Mouse (Mus musculus): ENCODE data around the gene Armc5. TPM values are rescaled to one million over a fixed set of nuclear protein-coding genes. Genes with fewer than 3 reads are reported as not detected.

Armc5 gene
- polyA plus RNA-seq, 1 experiment from 2014 or later, result 12.8 TPM

DNA sequence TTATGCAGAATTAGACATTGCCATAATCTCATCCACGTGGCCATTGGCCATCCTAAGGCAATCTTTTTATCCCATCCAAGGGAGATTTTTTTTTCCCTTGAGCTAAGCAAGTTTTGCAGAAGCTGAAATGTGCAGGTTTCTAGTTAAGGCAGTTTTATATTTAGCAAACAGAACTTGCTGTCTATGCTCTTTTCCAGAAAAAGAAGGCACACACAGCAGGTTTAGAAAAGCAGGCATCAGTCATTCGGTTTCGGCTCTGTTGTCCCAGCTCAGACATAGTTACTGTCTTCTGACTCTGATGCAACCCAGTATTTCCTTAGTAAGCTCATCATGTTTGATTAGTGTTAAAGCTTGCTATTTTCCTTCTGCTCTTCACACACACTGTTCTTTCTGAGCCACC is 16.2 kb upstream of the Armc5 start:
- 88% methylated on average over 3 of the region's 3 CpGs for WGBS
- Histone ChIP-seq H3K27me3 (ENCODE audit: control insufficient read depth, insufficient read depth, low read length) (no peaks in the 10 kb centered on the region), H3K4me2 (ENCODE audit: low read depth, low read length) (no peak overlapping the region), H3K36me3 (ENCODE audit: control insufficient read depth, insufficient read depth) (no peaks in the 10 kb centered on the region), H3K9ac (ENCODE audit: low read length) (no peak overlapping the region), H3K27ac (ENCODE audit: low read length) (no peak overlapping the region), H3K4me1 (ENCODE audit: control insufficient read depth, insufficient read depth, low read length) (no peaks in the 10 kb centered on the region), H3K4me3 (ENCODE audit: low read length) (no peak overlapping the region), H3K9me3 (replicated peaks; ENCODE audit: control insufficient read depth, low read length) (no peaks in the 10 kb centered on the region)
- ATAC-seq (replicated peaks; ENCODE audit: extremely low read depth, insufficient read depth, low FRiP score), result no peak

DNA sequence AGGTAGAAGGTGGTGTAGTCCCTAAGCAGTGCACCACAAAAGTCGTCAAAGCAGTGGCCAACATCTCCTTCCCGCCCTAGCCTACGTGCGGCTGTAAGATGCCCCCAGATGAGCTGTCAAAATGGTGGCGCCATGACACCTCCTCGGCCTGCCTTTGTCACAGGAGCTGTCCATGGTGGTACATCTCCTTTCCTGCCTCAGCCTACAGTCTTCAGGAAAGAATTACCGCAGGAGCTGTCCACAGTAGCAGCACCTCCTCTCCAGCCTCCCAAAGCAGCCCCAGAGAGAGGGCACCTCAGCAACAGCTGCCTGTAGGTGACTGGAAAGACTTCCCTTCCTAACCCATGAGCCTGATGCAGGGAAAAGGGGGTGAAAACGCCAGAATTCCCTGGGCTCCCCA is 5.4 kb upstream of the Armc5 start:
- H3K27ac ChIP-seq (ENCODE audit: low read length), result no peak overlapping the region
- WGBS, result 30% methylated on average over 8 of the region's 8 CpGs
- H3K4me3 ChIP-seq (ENCODE audit: low read length), result no peak overlapping the region
- ATAC-seq (replicated peaks; ENCODE audit: extremely low read depth, insufficient read depth, low FRiP score), result no peak; the same call in 1 of the 2 replicates
- no peak overlapping the region for H3K9ac ChIP-seq (ENCODE audit: low read length)
- peaks cover 2% of the 10 kb centered on the region for H3K4me1 ChIP-seq (ENCODE audit: control insufficient read depth, insufficient read depth, low read length)
- H3K27me3 ChIP-seq (ENCODE audit: control insufficient read depth, insufficient read depth, low read length), result no peaks in the 10 kb centered on the region
- H3K4me2 ChIP-seq (ENCODE audit: low read depth, low read length), result no peak overlapping the region
- H3K9me3 ChIP-seq (replicated peaks; ENCODE audit: control insufficient read depth, low read length), result no peaks in the 10 kb centered on the region; the same call in 1 of the 2 replicates
- no peaks in the 10 kb centered on the region for H3K36me3 ChIP-seq (ENCODE audit: control insufficient read depth, insufficient read depth)

DNA sequence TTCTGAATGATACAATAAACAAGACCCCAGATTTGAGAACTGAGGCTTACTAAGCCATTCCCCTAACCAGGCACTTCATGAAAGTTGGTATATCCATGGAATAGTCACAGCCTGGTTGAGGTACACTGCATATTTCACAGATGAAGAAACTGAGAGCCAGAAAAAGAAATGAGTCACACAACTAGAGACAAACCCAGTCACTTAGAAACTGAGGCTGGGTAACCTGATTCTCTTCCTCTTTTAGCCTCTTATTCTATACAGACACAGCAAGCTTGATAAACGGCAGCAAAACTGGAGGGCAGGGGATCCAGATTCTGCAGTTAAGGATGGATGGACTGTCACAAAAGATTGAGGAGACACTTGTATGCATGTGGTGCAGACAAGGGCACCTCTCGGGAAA is 2.3 kb upstream of the Armc5 start:
- 86% methylated on average over 2 of the region's 2 CpGs for WGBS
- ATAC-seq (replicated peaks; ENCODE audit: extremely low read depth, insufficient read depth, low FRiP score), result no peak
- no peaks in the 10 kb centered on the region; the same call in none of the 2 replicates for H3K36me3 ChIP-seq (ENCODE audit: control insufficient read depth, insufficient read depth)
- H3K4me1 ChIP-seq (ENCODE audit: control insufficient read depth, insufficient read depth, low read length), result peaks cover 15% of the 10 kb centered on the region
- no peak overlapping the region for H3K4me2 ChIP-seq (ENCODE audit: low read depth, low read length)
- no peaks in the 10 kb centered on the region for H3K27me3 ChIP-seq (ENCODE audit: control insufficient read depth, insufficient read depth, low read length)
- no peak overlapping the region for H3K9ac ChIP-seq (ENCODE audit: low read length)
- no peak overlapping the region for H3K4me3 ChIP-seq (ENCODE audit: low read length)
- no peak overlapping the region for H3K27ac ChIP-seq (ENCODE audit: low read length)
- H3K9me3 ChIP-seq (replicated peaks; ENCODE audit: control insufficient read depth, low read length), result no peaks in the 10 kb centered on the region; the same call in 1 of the 2 replicates

DNA sequence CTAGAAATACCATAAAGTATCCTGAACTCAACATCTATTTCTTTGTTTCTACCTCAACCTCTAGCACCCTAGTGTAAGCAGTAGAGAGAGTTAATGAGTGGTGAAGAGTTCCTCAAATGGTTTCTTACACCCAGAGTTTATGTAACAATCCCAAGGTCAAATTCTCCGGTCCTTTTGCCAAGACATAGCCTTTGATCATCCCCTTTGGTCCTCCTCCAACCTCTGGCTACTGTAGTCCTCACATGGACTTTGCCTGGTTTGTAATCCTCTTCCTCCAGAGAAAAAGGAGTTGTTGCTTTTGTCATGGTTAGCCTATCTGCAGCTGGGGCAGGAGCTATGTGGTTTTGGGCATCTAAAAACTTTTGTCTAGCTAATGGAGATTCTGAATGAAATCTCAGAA is 1.7 kb upstream of the Armc5 start:
- Histone ChIP-seq H3K27me3 (ENCODE audit: control insufficient read depth, insufficient read depth, low read length) (no peaks in the 10 kb centered on the region), H3K36me3 (ENCODE audit: control insufficient read depth, insufficient read depth) (peaks cover 6% of the 10 kb centered on the region), H3K9ac (ENCODE audit: low read length) (no peak overlapping the region), H3K9me3 (replicated peaks; ENCODE audit: control insufficient read depth, low read length) (no peaks in the 10 kb centered on the region; the same call in 1 of the 2 replicates), H3K4me1 (ENCODE audit: control insufficient read depth, insufficient read depth, low read length) (peaks cover 15% of the 10 kb centered on the region), H3K4me3 (ENCODE audit: low read length) (no peak overlapping the region), H3K4me2 (ENCODE audit: low read depth, low read length) (no peak overlapping the region), H3K27ac (ENCODE audit: low read length) (no peak overlapping the region)
- no peak for ATAC-seq (replicated peaks; ENCODE audit: extremely low read depth, insufficient read depth, low FRiP score)
- WGBS, result 75% methylated on average over 1 of the region's 1 CpGs

DNA sequence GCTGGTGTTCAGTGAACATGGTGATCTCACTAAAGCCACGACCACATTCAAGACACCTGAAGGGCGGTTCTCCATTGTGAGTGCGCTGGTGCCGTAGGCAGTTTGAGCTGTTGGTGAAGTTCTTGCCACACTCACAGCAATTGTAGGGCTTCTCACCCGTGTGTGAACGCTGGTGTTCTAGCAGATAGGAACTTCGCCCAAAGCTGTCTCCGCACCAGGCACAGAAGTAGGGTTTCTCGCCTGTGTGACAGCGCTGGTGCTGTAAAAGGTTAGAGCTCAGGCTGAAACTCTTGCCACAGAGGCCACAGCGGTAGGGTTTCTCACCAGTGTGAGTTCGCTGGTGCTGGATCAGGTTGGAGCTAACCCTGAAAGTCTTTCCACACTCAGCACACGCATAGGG is 716 bp upstream of the Armc5 start:
- H3K4me3 ChIP-seq (ENCODE audit: low read length), result no peak overlapping the region
- 91% methylated on average over 13 of the region's 13 CpGs for WGBS

GRCm38 (mm10) chr7:128237593-128237926 is 418 bp downstream of the Armc5 start:
- H3K36me3 ChIP-seq (ENCODE audit: control insufficient read depth, insufficient read depth), result peaks cover 18% of the 10 kb centered on the region
- peak overlapping the region; percentile 99 for H3K27ac ChIP-seq (ENCODE audit: low read length)
- peak overlapping the region; percentile 86 for H3K4me3 ChIP-seq (ENCODE audit: low read length)
- no peaks in the 10 kb centered on the region for H3K27me3 ChIP-seq (ENCODE audit: control insufficient read depth, insufficient read depth, low read length)
- peaks cover 15% of the 10 kb centered on the region for H3K4me1 ChIP-seq (ENCODE audit: control insufficient read depth, insufficient read depth, low read length)
- ATAC-seq (replicated peaks; ENCODE audit: extremely low read depth, insufficient read depth, low FRiP score), result no peak
- H3K4me2 ChIP-seq (ENCODE audit: low read depth, low read length), result peak overlapping the region; percentile 78
- peak overlapping the region; percentile 89 for H3K9ac ChIP-seq (ENCODE audit: low read length)
- WGBS, result 0% methylated on average over 25 of the region's 25 CpGs
- H3K9me3 ChIP-seq (replicated peaks; ENCODE audit: control insufficient read depth, low read length), result no peaks in the 10 kb centered on the region

More for the DNA sequence above, 716 bp upstream of the Armc5 start:
- Histone ChIP-seq H3K9ac (ENCODE audit: low read length) (peak overlapping the region; percentile 89), H3K27ac (ENCODE audit: low read length) (no peak overlapping the region), H3K36me3 (ENCODE audit: control insufficient read depth, insufficient read depth) (peaks cover 9% of the 10 kb centered on the region), H3K4me1 (ENCODE audit: control insufficient read depth, insufficient read depth, low read length) (peaks cover 15% of the 10 kb centered on the region), H3K4me2 (ENCODE audit: low read depth, low read length) (peak overlapping the region; percentile 78), H3K9me3 (replicated peaks; ENCODE audit: control insufficient read depth, low read length) (no peaks in the 10 kb centered on the region; the same call in 1 of the 2 replicates), H3K27me3 (ENCODE audit: control insufficient read depth, insufficient read depth, low read length) (no peaks in the 10 kb centered on the region)
- no peak for ATAC-seq (replicated peaks; ENCODE audit: extremely low read depth, insufficient read depth, low FRiP score)

GRCm38 (mm10) chr7:128237927-128238778 is 1.0 kb downstream of the Armc5 start, which contains the start of gene 9130023H24Rik:
Gene 9130023H24Rik, minus strand, starts transcription at chr7:128238031.
- peaks cover 15% of the 10 kb centered on the region for H3K4me1 ChIP-seq (ENCODE audit: control insufficient read depth, insufficient read depth, low read length)
- peak within 1 kb of the TSS; percentile 78 for H3K4me2 ChIP-seq (ENCODE audit: low read depth, low read length)
- H3K9ac ChIP-seq (ENCODE audit: low read length), result peak within 1 kb of the TSS; percentile 89
- ATAC-seq (replicated peaks; ENCODE audit: extremely low read depth, insufficient read depth, low FRiP score), result peak; percentile 91
- no peaks in the 10 kb centered on the region for H3K27me3 ChIP-seq (ENCODE audit: control insufficient read depth, insufficient read depth, low read length)
- peak within 1 kb of the TSS; percentile 99 for H3K27ac ChIP-seq (ENCODE audit: low read length)
- peak within 1 kb of the TSS; percentile 86 for H3K4me3 ChIP-seq (ENCODE audit: low read length)
- peaks cover 19% of the 10 kb centered on the region for H3K36me3 ChIP-seq (ENCODE audit: control insufficient read depth, insufficient read depth)
- no peaks in the 10 kb centered on the region for H3K9me3 ChIP-seq (replicated peaks; ENCODE audit: control insufficient read depth, low read length)
- WGBS, result under 1% methylated on average over 72 of the region's 72 CpGs

- 23% methylated on average over 4 of the region's 4 CpGs for WGBS
- H3K4me3 ChIP-seq (ENCODE audit: low read length), result peak overlapping the region; percentile 86
- no peaks in the 10 kb centered on the region for H3K27me3 ChIP-seq (ENCODE audit: control insufficient read depth, insufficient read depth, low read length)
- no peaks in the 10 kb centered on the region for H3K9me3 ChIP-seq (replicated peaks; ENCODE audit: control insufficient read depth, low read length)
- H3K36me3 ChIP-seq (ENCODE audit: control insufficient read depth, insufficient read depth), result peaks cover 20% of the 10 kb centered on the region
- no peak for ATAC-seq (replicated peaks; ENCODE audit: extremely low read depth, insufficient read depth, low FRiP score)
- peak overlapping the region; percentile 72 for H3K4me2 ChIP-seq (ENCODE audit: low read depth, low read length)
- H3K27ac ChIP-seq (ENCODE audit: low read length), result peak overlapping the region; percentile 78
- peaks cover 15% of the 10 kb centered on the region for H3K4me1 ChIP-seq (ENCODE audit: control insufficient read depth, insufficient read depth, low read length)
- peak overlapping the region; percentile 57 for H3K9ac ChIP-seq (ENCODE audit: low read length)
Measured at GRCm38 (mm10) chr7:128238991-128239390, 1.8 kb downstream of the Armc5 start.

GRCm38 (mm10) chr7:128240131-128240784 is 3.1 kb downstream of the Armc5 start:
- peaks cover 15% of the 10 kb centered on the region for H3K4me1 ChIP-seq (ENCODE audit: control insufficient read depth, insufficient read depth, low read length)
- peaks cover 29% of the 10 kb centered on the region for H3K36me3 ChIP-seq (ENCODE audit: control insufficient read depth, insufficient read depth)
- 91% methylated on average over 27 of the region's 27 CpGs for WGBS
- ATAC-seq (replicated peaks; ENCODE audit: extremely low read depth, insufficient read depth, low FRiP score), result no peak
- H3K9ac ChIP-seq (ENCODE audit: low read length), result no peak overlapping the region
- no peak overlapping the region for H3K27ac ChIP-seq (ENCODE audit: low read length)
- H3K4me3 ChIP-seq (ENCODE audit: low read length), result no peak overlapping the region
- H3K27me3 ChIP-seq (ENCODE audit: control insufficient read depth, insufficient read depth, low read length), result no peaks in the 10 kb centered on the region
- no peak overlapping the region for H3K4me2 ChIP-seq (ENCODE audit: low read depth, low read length)
- H3K9me3 ChIP-seq (replicated peaks; ENCODE audit: control insufficient read depth, low read length), result no peaks in the 10 kb centered on the region

All from heart, embryonic 16.5 days (tissue).